Mouse (Mus musculus): ENCODE measurements around the gene Arntl2. TPM values are rescaled to one million over a fixed set of nuclear protein-coding genes. Genes with fewer than 3 reads are reported as not detected.

Gene Arntl2
- polyA plus RNA-seq, 1 experiment from 2014 or later: 8.2 TPM

DNA sequence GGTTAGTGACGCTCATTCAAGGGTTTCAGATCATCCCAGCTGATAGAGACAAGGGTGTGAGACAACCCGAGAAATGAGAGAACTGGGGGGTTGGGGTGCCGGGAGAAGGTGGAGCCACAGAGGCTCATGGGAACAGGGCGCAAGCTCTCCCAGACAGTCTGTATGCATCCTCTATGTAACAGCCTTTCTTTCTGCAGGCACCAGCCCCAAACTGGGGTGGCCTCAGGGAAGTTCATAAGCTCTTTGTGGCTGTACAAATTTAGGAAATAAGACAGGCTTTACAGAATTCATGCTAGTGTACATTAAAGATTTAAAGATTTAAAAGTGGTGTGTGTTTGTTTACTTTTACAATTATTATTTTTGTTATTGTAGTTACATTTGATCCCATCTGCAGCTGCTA is 84.4 kb downstream of the Arntl2 start:
- no peak for ATAC-seq (ENCODE audit: insufficient number of reproducible peaks, insufficient read depth, low FRiP score, low TSS enrichment, low read depth)
- H3K4me2 ChIP-seq: no peak overlapping the region
- H3K9ac ChIP-seq: no peak overlapping the region
- H3K9me3 ChIP-seq: peaks cover 7% of the 10 kb centered on the region
- no peak overlapping the region for H3K4me3 ChIP-seq
- peaks cover 16% of the 10 kb centered on the region; the same call in 1 of the 2 replicates for H3K4me1 ChIP-seq
- H3K36me3 ChIP-seq: no peaks in the 10 kb centered on the region
- WGBS: 63% methylated on average over 4 of the region's 4 CpGs
- no peak overlapping the region for H3K27ac ChIP-seq
- H3K27me3 ChIP-seq: no peaks in the 10 kb centered on the region

DNA sequence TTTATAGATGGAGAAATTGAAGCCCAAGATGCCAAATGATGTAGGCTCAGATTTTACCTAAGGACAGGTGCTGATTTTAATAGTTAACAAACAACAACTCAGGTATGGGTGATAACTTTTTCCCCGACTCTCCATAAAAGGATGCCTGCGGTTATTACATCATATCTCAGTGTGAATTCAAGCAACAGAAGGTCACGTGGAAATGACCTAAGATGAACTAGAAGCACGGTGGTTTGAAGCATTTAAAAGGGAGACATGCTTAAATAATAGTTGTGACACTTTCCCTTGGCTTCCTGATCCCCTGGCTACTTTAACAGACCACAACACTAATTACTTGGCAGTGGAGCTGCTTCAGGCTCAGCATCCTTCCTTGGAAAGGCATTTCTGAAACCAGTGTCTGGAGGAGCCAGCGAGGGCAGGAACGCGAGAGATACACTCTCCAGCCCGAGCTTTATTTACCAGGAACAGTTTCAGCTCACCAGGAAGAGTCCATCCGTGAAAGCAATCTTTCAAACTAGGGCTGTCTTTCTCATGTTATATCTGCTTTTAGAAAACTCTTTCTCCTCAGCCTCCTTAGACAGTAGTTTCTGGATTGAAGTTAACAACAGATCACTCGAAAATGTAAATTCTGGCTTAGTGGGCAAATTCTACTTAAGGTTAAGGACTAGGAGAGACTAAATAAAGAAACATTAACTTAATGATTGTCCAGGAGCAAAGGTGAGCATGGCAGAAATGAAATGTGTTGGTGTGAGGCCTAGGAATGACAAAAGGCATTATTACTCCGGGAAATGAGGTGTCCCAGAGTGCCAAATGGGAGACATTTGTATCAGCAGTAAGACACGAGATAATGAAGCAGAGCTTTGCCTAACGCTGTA is 86.3 kb downstream of the Arntl2 start:
- WGBS: 68% methylated on average over 13 of the region's 13 CpGs
- no peak overlapping the region for H3K9ac ChIP-seq

More for the DNA sequence above, 86.3 kb downstream of the Arntl2 start:
- H3K9me3 ChIP-seq: peaks cover under 1% of the 10 kb centered on the region
- H3K4me1 ChIP-seq: peaks cover 24% of the 10 kb centered on the region
- no peak overlapping the region for H3K4me3 ChIP-seq
- no peaks in the 10 kb centered on the region for H3K36me3 ChIP-seq
- no peak overlapping the region for H3K4me2 ChIP-seq
- ATAC-seq (ENCODE audit: insufficient number of reproducible peaks, insufficient read depth, low FRiP score, low TSS enrichment, low read depth): no peak
- no peaks in the 10 kb centered on the region for H3K27me3 ChIP-seq
- no peak overlapping the region for H3K27ac ChIP-seq

Other genes starting within 250 kb of the Arntl2 start
- 94.1 and 108 TPM in 2 replicates for gene Fgfr1op2, start 218.9 kb upstream of the Arntl2 start, polyA plus RNA-seq (2015; fragmentation: Nextera tagmentation; extraction: Ambion mirVana)
- 75.7 and 77.0 TPM in 2 replicates for gene Ints13, start 218.2 kb upstream of the Arntl2 start, polyA plus RNA-seq (2015; fragmentation: Nextera tagmentation; extraction: Ambion mirVana)
- gene Med21, start 153.5 kb upstream of the Arntl2 start, polyA plus RNA-seq (2015; fragmentation: Nextera tagmentation; extraction: Ambion mirVana): 139 and 151 TPM in 2 replicates
- 39.8 and 45.9 TPM in 2 replicates for gene Tm7sf3, start 153.2 kb upstream of the Arntl2 start, polyA plus RNA-seq (2015; fragmentation: Nextera tagmentation; extraction: Ambion mirVana)
- 19.4 and 19.5 TPM in 2 replicates for gene Stk38l, start 71.1 kb upstream of the Arntl2 start, polyA plus RNA-seq (2015; fragmentation: Nextera tagmentation; extraction: Ambion mirVana)
- gene Smco2, start 54.0 kb downstream of the Arntl2 start, polyA plus RNA-seq (2015; fragmentation: Nextera tagmentation; extraction: Ambion mirVana): not detected in 2 replicates
- 56.6 and 57.9 TPM in 2 replicates for gene Ppfibp1, start 92.4 kb downstream of the Arntl2 start, polyA plus RNA-seq (2015; fragmentation: Nextera tagmentation; extraction: Ambion mirVana)
- gene 1700034J05Rik, start 158.4 kb downstream of the Arntl2 start, polyA plus RNA-seq (2015; fragmentation: Nextera tagmentation; extraction: Ambion mirVana): 0.29 and 0.45 TPM in 2 replicates
- 1.3 and 1.7 TPM in 2 replicates for gene Rep15, start 236.5 kb downstream of the Arntl2 start, polyA plus RNA-seq (2015; fragmentation: Nextera tagmentation; extraction: Ambion mirVana)
- gene Mrps35, start 246.7 kb downstream of the Arntl2 start, polyA plus RNA-seq (2015; fragmentation: Nextera tagmentation; extraction: Ambion mirVana): 102 and 106 TPM in 2 replicates

All from embryonic facial prominence, embryonic 13.5 days (tissue).